Mouse (Mus musculus) small intestine, adult 2 months (tissue): ENCODE data around the gene Ptpn14.

ENCODE experiments used
- CTCF ChIP-seq: fragments of 200-500 bp; IDR thresholded peaks from 2 replicates; pipeline ENCODE4 v1.5.1; 2012; ENCODE audit warnings: low read depth, mild to moderate bottlenecking, control low read depth, inconsistent platforms, low read length, moderate library complexity, mixed read lengths; ENCODE audit not compliant: insufficient replicate concordance, insufficient read length; ENCODE audit errors: extremely low read depth
- POLR2A ChIP-seq: fragments of 200-500 bp; IDR thresholded peaks from 2 replicates; pipeline ENCODE4 v1.6.1; 2012; ENCODE audit warnings: low read depth, mild to moderate bottlenecking, control low read depth, inconsistent platforms, low read length, moderate library complexity

DNA sequence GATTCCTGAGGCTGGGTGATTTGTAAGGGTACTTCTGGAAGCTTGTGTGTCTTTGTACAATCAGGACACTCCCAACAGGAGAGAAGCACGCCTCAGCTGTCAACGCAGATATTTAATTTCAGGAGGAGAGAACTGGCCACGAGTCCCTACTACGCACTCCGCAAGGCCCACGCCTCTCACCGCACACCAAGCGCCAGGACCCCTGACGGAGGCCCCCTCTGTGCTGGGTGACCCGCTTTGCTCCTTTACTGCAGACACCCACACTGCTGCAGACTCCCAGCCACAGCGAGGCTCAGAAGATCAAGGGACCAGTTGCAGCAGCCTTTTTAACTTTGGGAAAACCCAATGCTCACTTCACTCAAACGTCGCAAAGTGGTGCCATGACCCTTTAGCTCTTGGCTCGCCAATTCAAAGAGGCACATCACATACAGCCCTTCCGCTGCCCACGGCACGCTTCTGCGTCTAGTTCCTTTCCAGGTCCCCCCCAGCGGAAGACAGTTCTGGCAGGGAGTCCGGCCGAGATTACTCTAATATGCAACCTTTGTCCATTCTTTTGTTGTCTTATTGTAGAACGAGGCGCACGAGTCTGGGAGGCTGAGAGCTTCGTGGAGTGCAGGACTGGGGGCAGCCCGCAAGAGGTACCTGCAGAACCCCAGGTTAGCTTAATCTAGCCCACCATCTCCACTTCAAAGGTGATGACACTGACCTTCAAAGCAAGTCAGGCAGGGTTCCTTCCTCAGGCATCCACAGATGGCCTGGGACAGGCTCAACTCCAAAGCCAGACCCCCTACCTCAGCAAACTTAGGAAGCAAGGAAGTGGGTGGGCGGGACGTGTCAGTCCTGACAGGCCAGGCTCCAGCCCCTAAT is 192.9 kb downstream of the Ptpn14 start:
- TF ChIP-seq POLR2A: no peak
- no peak for TF ChIP-seq CTCF
